Mouse (Mus musculus): ENCODE data around the gene Cbr3.

GRCm38 (mm10) chr16:93722476-93722875, 39.5 kb downstream of the Cbr3 start:
- no peak for TF ChIP-seq CTCF (conservative IDR thresholded peaks at IDR 0.05; ENCODE audit: low read length)
- no peak for TF ChIP-seq POU5F1 (IDR thresholded peaks at IDR 0.05; ENCODE audit: borderline replicate concordance, low read length)
- TF ChIP-seq NANOG (IDR thresholded peaks at IDR 0.05; ENCODE audit: borderline replicate concordance, low read length) = no peak

Data from E14TG2a.4 (cell line).